In the genomic region with DNA sequence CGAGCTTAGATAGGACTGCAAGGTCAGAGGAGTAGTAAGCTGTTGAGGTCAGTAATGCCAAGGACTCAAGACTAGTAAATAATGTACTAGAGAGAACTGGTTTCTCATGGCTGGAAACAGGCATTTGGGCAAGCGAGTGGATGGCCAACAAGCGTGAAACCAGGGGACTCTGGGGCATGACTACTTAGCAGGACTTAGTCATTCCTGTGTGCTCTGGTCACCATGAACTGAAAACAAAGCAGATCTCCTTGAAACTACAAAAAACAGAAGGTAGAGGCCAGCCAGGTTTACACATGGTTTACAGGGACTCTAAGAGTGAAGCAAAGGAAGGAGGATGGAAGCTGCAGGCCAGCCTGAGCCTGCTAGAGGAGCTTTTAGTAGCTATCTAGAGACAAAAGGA, we compare ENCODE assay signal across 27 mouse cellular contexts.
"Had no signal": no experiment of that assay in that cellular context is flagged by ENCODE, and none has a peak within 500 bp of the region (broad histone marks: within the 10 kb centered on the region; RNA-seq: fewer than 3 reads in every experiment).

No protein-coding gene starts in this region.

- H3K9me3 ChIP-seq: embryonic facial prominence, embryonic 10.5 days; embryonic facial prominence, embryonic 12.5 days; embryonic facial prominence, embryonic 13.5 days; embryonic facial prominence, embryonic 15.5 days; forebrain, embryonic 10.5 days had no signal

- H3K9ac ChIP-seq: embryonic facial prominence, embryonic 12.5 days; embryonic facial prominence, embryonic 13.5 days; embryonic facial prominence, embryonic 15.5 days; forebrain, embryonic 12.5 days; forebrain, embryonic 13.5 days; forebrain, embryonic 15.5 days; forebrain, postnatal 0 days had no signal

- ATAC-seq: forebrain, embryonic 13.5 days; forebrain, embryonic 14.5 days; forebrain, embryonic 15.5 days; forebrain, embryonic 16.5 days; forebrain, postnatal 0 days had no signal

- H3K27me3 ChIP-seq: embryonic facial prominence, embryonic 12.5 days; embryonic facial prominence, embryonic 13.5 days; embryonic facial prominence, embryonic 15.5 days; forebrain, embryonic 12.5 days; forebrain, embryonic 13.5 days; forebrain, embryonic 15.5 days had no signal

- DNase-seq: cerebellum, adult 9-10 months; cerebellum, adult 9-11 months; cerebellum, postnatal 10 days; cerebellum, postnatal 14 days; cerebellum, postnatal 25 days; cerebellum, postnatal 36 days; embryo, embryonic 11 days; forebrain, postnatal 0 days; gastrocnemius, adult 2 months; gastrocnemius, postnatal 10 days; gastrocnemius, postnatal 14 days; gastrocnemius, postnatal 25 days; gastrocnemius, postnatal 36 days; heart, adult 11 months; heart, adult 18-20 months; heart, adult 2 months had no signal

- H3K4me3 ChIP-seq: embryonic facial prominence, embryonic 10.5 days; embryonic facial prominence, embryonic 12.5 days; embryonic facial prominence, embryonic 13.5 days; embryonic facial prominence, embryonic 15.5 days; erythroblast, embryonic 14.5 days; forebrain, embryonic 10.5 days; forebrain, embryonic 12.5 days; forebrain, embryonic 13.5 days; forebrain, embryonic 15.5 days; gastrocnemius, adult 2 months; heart, adult 2 months had no signal

- H3K4me2 ChIP-seq: embryonic facial prominence, embryonic 12.5 days; embryonic facial prominence, embryonic 13.5 days; embryonic facial prominence, embryonic 15.5 days; forebrain, embryonic 12.5 days; forebrain, embryonic 13.5 days; forebrain, embryonic 15.5 days had no signal

- H3K4me1 ChIP-seq: embryonic facial prominence, embryonic 10.5 days; embryonic facial prominence, embryonic 12.5 days; embryonic facial prominence, embryonic 13.5 days; embryonic facial prominence, embryonic 15.5 days; forebrain, embryonic 10.5 days; forebrain, embryonic 12.5 days; forebrain, embryonic 13.5 days; forebrain, embryonic 15.5 days had no signal

- H3K27ac ChIP-seq: embryonic facial prominence, embryonic 10.5 days; embryonic facial prominence, embryonic 12.5 days; embryonic facial prominence, embryonic 13.5 days; embryonic facial prominence, embryonic 15.5 days; forebrain, embryonic 10.5 days; forebrain, embryonic 12.5 days; forebrain, embryonic 13.5 days; forebrain, embryonic 15.5 days; gastrocnemius, adult 2 months; heart, adult 2 months had no signal

- H3K36me3 ChIP-seq: embryonic facial prominence, embryonic 10.5 days; embryonic facial prominence, embryonic 12.5 days; embryonic facial prominence, embryonic 13.5 days; embryonic facial prominence, embryonic 15.5 days; forebrain, embryonic 10.5 days; forebrain, embryonic 12.5 days; forebrain, embryonic 15.5 days had no signal
